Mouse (Mus musculus): ENCODE data around the gene Micall1.

GRCm38 (mm10) chr15:79067631-79068030, 41.1 kb upstream of the Micall1 start:
- TF ChIP-seq CTCF (IDR thresholded peaks at IDR 0.05; ENCODE audit: extremely low read depth, insufficient read depth, low read length) (no peak), POLR2A (IDR thresholded peaks at IDR 0.05; ENCODE audit: extremely low read depth, insufficient read depth, low read length) (no peak)
